In the genomic region with DNA sequence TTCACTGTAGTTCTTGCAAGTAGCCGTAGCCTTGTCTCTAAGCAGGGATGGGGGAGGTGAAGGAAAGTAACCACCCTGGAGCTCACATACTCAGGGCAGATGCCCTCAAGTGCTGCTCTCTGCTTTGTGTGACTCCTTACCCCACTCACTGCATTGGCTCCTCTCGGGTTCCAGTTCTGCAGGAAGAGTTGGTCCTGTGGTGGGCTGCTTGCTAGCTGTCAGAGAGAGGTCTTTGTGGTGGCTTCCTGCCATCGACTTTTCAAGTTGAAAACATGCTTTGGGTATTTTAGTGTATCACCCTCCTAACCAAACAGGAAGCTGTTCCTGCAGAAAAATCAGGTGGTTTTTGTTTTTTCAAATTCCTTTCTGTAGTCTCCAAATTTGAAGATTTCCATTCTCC, we compare ENCODE assay signal across 21 mouse cellular contexts. TPM values are rescaled to one million over a fixed set of nuclear protein-coding genes. Genes with fewer than 3 reads are reported as not detected.
DNase-seq lines count a peak whose midpoint lies in the region; ATAC-seq and TF ChIP-seq lines count a peak whose summit lies in the region.
"Had no signal": no experiment of that assay in that cellular context is flagged by ENCODE, and none has a peak within 500 bp of the region (broad histone marks: within the 10 kb centered on the region; RNA-seq: fewer than 3 reads in every experiment).

No protein-coding gene starts in this region.

- H3K36me3 ChIP-seq in spleen, adult 2 months (ENCODE audit: control insufficient read depth, insufficient read depth, low read length), result peaks cover 3% of the 10 kb centered on the region
- H3K36me3 ChIP-seq in hindbrain, embryonic 16.5 days (ENCODE audit: control insufficient read depth, insufficient read depth, low read length), result peaks cover 3% of the 10 kb centered on the region
- H3K36me3 ChIP-seq: forebrain, embryonic 12.5 days had no signal

- DNase-seq in spleen, adult 2 months (ENCODE audit: low read depth in 1 of 2, low spot score in 2 of 2), result peak; percentile 17 to 29
- DNase-seq in spleen, postnatal 14 days (ENCODE audit: low spot score in 2 of 2), result no peak
- DNase-seq in CD8-positive naive resting alpha-beta T cell, adult 2 months (ENCODE audit: low read depth in 2 of 2, low spot score in 2 of 2), result peak; percentile 74 to 81
- DNase-seq in thymus, adult 18-20 months, result peak; percentile 60 to 80
- DNase-seq in thymus, postnatal 36 days, result peak; percentile 69 to 82
- no peak for DNase-seq in liver
- no peak for DNase-seq in kidney, adult 11 months
- DNase-seq: adrenal gland, adult 8-10 months; cerebellum, adult 18-20 months; cerebellum, postnatal 14 days; kidney, adult 18-20 months; lung, embryonic 14.5 days had no signal

- no peak overlapping the region for H3K4me2 ChIP-seq in hindbrain, embryonic 16.5 days (ENCODE audit: low read length)
- H3K4me2 ChIP-seq: embryonic facial prominence, embryonic 12.5 days; forebrain, embryonic 12.5 days; limb, embryonic 13.5 days; lung, embryonic 14.5 days had no signal

- H3K9me3 ChIP-seq in hindbrain, embryonic 16.5 days (ENCODE audit: control insufficient read depth, low read length), result no peaks in the 10 kb centered on the region
- H3K9me3 ChIP-seq: embryonic facial prominence, embryonic 12.5 days; forebrain, embryonic 12.5 days; limb, embryonic 13.5 days had no signal

- no peaks in the 10 kb centered on the region for H3K4me1 ChIP-seq in spleen, adult 2 months (ENCODE audit: control insufficient read depth, insufficient read depth, insufficient read length)
- H3K4me1 ChIP-seq in hindbrain, embryonic 16.5 days (ENCODE audit: control insufficient read depth, insufficient read depth, low read depth, low read length), result no peaks in the 10 kb centered on the region
- H3K4me1 ChIP-seq: embryonic facial prominence, embryonic 12.5 days; forebrain, embryonic 12.5 days; limb, embryonic 13.5 days had no signal

- TF ChIP-seq POLR2A in spleen, adult 2 months (IDR thresholded peaks at IDR 0.05; ENCODE audit: low read depth, low read length), result no peak

- no peak for TF ChIP-seq CTCF in spleen, adult 2 months (IDR thresholded peaks at IDR 0.05; ENCODE audit: extremely low read depth, insufficient read depth, insufficient read length, insufficient replicate concordance)

- no peak overlapping the region for H3K4me3 ChIP-seq in spleen, adult 2 months (ENCODE audit: extremely low read depth, insufficient read depth, insufficient read length)
- no peak overlapping the region for H3K4me3 ChIP-seq in hindbrain, embryonic 16.5 days (ENCODE audit: low read length)
- H3K4me3 ChIP-seq: embryonic facial prominence, embryonic 12.5 days; forebrain, embryonic 12.5 days; limb, embryonic 13.5 days; myocyte had no signal

- ATAC-seq in hindbrain, embryonic 16.5 days, result no peak
- ATAC-seq: hindbrain, postnatal 0 days; midbrain, embryonic 16.5 days had no signal

- WGBS in spleen, adult 2 months, result 38% methylated on average over 3 of the region's 3 CpGs
- WGBS in hindbrain, embryonic 16.5 days, result 82% methylated on average over 3 of the region's 3 CpGs

- no peak overlapping the region for H3K9ac ChIP-seq in hindbrain, embryonic 16.5 days (ENCODE audit: low read depth, low read length)
- H3K9ac ChIP-seq: embryonic facial prominence, embryonic 12.5 days; forebrain, embryonic 12.5 days; limb, embryonic 13.5 days; liver, embryonic 14.5 days; lung, embryonic 14.5 days had no signal

- no peaks in the 10 kb centered on the region for H3K27me3 ChIP-seq in spleen, adult 2 months (ENCODE audit: control insufficient read depth, insufficient read depth, low read length)
- H3K27me3 ChIP-seq in hindbrain, embryonic 16.5 days (replicated peaks; ENCODE audit: control insufficient read depth, insufficient read depth, low read length), result no peaks in the 10 kb centered on the region
- H3K27me3 ChIP-seq: embryonic facial prominence, embryonic 12.5 days; forebrain, embryonic 12.5 days; limb, embryonic 13.5 days had no signal

- H3K27ac ChIP-seq in spleen, adult 2 months (ENCODE audit: insufficient read depth, low read length), result peak overlapping the region; percentile 37; the same call in 1 of the 2 replicates
- no peak overlapping the region for H3K27ac ChIP-seq in hindbrain, embryonic 16.5 days (ENCODE audit: low read depth, low read length)
- H3K27ac ChIP-seq: embryonic facial prominence, embryonic 12.5 days; forebrain, embryonic 12.5 days; hindbrain, postnatal 0 days; limb, embryonic 13.5 days; liver, embryonic 14.5 days; stomach, postnatal 0 days had no signal

RNA-seq across cellular contexts. Expression of a gene that starts 58.9 kb away (rescaled TPM):
- polyA plus RNA-seq in spleen, adult 2 months (2012; rRNA removed), result 1.3 and 2.0 TPM in 2 replicates
- polyA plus RNA-seq in hindbrain, embryonic 16.5 days (2015; fragmentation: Nextera tagmentation; extraction: Ambion mirVana), result 3.4 and 5.6 TPM in 2 replicates

RNA-seq across cellular contexts. Expression of a gene that starts 59.1 kb away (rescaled TPM):
- polyA plus RNA-seq in spleen, adult 2 months (2012; rRNA removed), result 11.5 and 13.3 TPM in 2 replicates
- polyA plus RNA-seq in hindbrain, embryonic 16.5 days (2015; fragmentation: Nextera tagmentation; extraction: Ambion mirVana), result 52.4 and 59.8 TPM in 2 replicates

Comparison
In these comparisons a context has a peak if more than half of its experiments do, and no peak if none do; other contexts are left out.
1. DNase-seq: peak in spleen, adult 2 months (2 of 2), CD8-positive naive resting alpha-beta T cell, adult 2 months (2 of 2), thymus, adult 18-20 months (2 of 2) and thymus, postnatal 36 days (2 of 2); none in spleen, postnatal 14 days (0 of 2), liver (single experiment) and kidney, adult 11 months (single experiment).